In genomic region chr13:71958651-71959050, GRCm38 (mm10) we compare ENCODE assay signal across 11 mouse cellular contexts. TPM values are rescaled to one million over a fixed set of nuclear protein-coding genes. Genes with fewer than 3 reads are reported as not detected.
DNase-seq lines count a peak whose midpoint lies in the region; ATAC-seq and TF ChIP-seq lines count a peak whose summit lies in the region.
"Had no signal": no experiment of that assay in that cellular context is flagged by ENCODE, and none has a peak within 500 bp of the region (broad histone marks: within the 10 kb centered on the region; RNA-seq: fewer than 3 reads in every experiment).

No protein-coding gene starts in this region.

- no peak for TF ChIP-seq CTCF in heart, adult 2 months (IDR thresholded peaks at IDR 0.05)

- no peak overlapping the region for H3K9ac ChIP-seq in heart, embryonic 15.5 days
- H3K9ac ChIP-seq in heart, adult 2 months (ENCODE audit: low read depth, low read length) = no peak overlapping the region
- H3K9ac ChIP-seq in hindbrain, embryonic 11.5 days (ENCODE audit: low read depth, low read length) = peak overlapping the region; percentile 62
- peak overlapping the region; percentile 98 for H3K9ac ChIP-seq in midbrain, embryonic 12.5 days (replicated peaks)
- H3K9ac ChIP-seq: liver, embryonic 12.5 days had no signal

- no peak for ATAC-seq in heart, embryonic 15.5 days (replicated peaks; ENCODE audit: insufficient number of reproducible peaks, insufficient read depth, low FRiP score, low read depth)
- no peak for ATAC-seq in hindbrain, embryonic 11.5 days (ENCODE audit: low FRiP score)
- ATAC-seq in midbrain, embryonic 12.5 days (ENCODE audit: low FRiP score, low read depth) = no peak
- no peak for ATAC-seq in CD4-positive, CD25-positive, alpha-beta regulatory T cell, adult 4 months
- ATAC-seq: liver, embryonic 12.5 days had no signal

- peak overlapping the region; percentile 61 for H3K4me3 ChIP-seq in heart, embryonic 15.5 days
- no peak overlapping the region for H3K4me3 ChIP-seq in heart, adult 2 months
- peak overlapping the region; percentile 88 for H3K4me3 ChIP-seq in hindbrain, embryonic 11.5 days (ENCODE audit: low read depth, low read length)
- H3K4me3 ChIP-seq in midbrain, embryonic 12.5 days = peak overlapping the region; percentile 92
- H3K4me3 ChIP-seq: liver, embryonic 12.5 days had no signal

- no peaks in the 10 kb centered on the region for H3K36me3 ChIP-seq in heart, embryonic 15.5 days
- no peaks in the 10 kb centered on the region for H3K36me3 ChIP-seq in heart, adult 2 months (ENCODE audit: control insufficient read depth, insufficient read depth, low read length)
- no peaks in the 10 kb centered on the region for H3K36me3 ChIP-seq in hindbrain, embryonic 11.5 days (ENCODE audit: control insufficient read depth, insufficient read depth, low read length)
- peaks cover 6% of the 10 kb centered on the region; the same call in 1 of the 2 replicates for H3K36me3 ChIP-seq in midbrain, embryonic 12.5 days
- H3K36me3 ChIP-seq: G1E; liver, embryonic 12.5 days had no signal

- H3K4me2 ChIP-seq in heart, embryonic 15.5 days = peak overlapping the region; percentile 57
- H3K4me2 ChIP-seq in hindbrain, embryonic 11.5 days (replicated peaks; ENCODE audit: low read depth, low read length) = peak overlapping the region; percentile 77
- H3K4me2 ChIP-seq in midbrain, embryonic 12.5 days (replicated peaks) = peak overlapping the region; percentile 71
- H3K4me2 ChIP-seq: liver, embryonic 12.5 days had no signal

- peaks cover 18% of the 10 kb centered on the region for H3K4me1 ChIP-seq in heart, embryonic 15.5 days (replicated peaks)
- no peaks in the 10 kb centered on the region for H3K4me1 ChIP-seq in heart, adult 2 months (ENCODE audit: control insufficient read depth, insufficient read depth, low read length)
- H3K4me1 ChIP-seq in hindbrain, embryonic 11.5 days (replicated peaks; ENCODE audit: control insufficient read depth, insufficient read depth, low read length) = peaks cover 6% of the 10 kb centered on the region
- peaks cover 45% of the 10 kb centered on the region for H3K4me1 ChIP-seq in midbrain, embryonic 12.5 days
- H3K4me1 ChIP-seq: liver, embryonic 12.5 days had no signal

- H3K27me3 ChIP-seq in heart, embryonic 15.5 days = peaks cover 89% of the 10 kb centered on the region
- peaks cover 7% of the 10 kb centered on the region; the same call in 1 of the 2 replicates for H3K27me3 ChIP-seq in heart, adult 2 months (ENCODE audit: control insufficient read depth, insufficient read depth, low read length)
- peaks cover 11% of the 10 kb centered on the region for H3K27me3 ChIP-seq in hindbrain, embryonic 11.5 days (ENCODE audit: control insufficient read depth, insufficient read depth, low read length)
- H3K27me3 ChIP-seq in midbrain, embryonic 12.5 days = peaks cover 62% of the 10 kb centered on the region

- intact Hi-C loops in heart, adult 2 months (cut with DNase I) = loop anchor here (5.0 kb wide), 1 partner anchor 1074 kb away; no protein-coding TSS in a partner anchor

- no peaks in the 10 kb centered on the region for H3K9me3 ChIP-seq in heart, embryonic 15.5 days (replicated peaks)
- H3K9me3 ChIP-seq in hindbrain, embryonic 11.5 days (ENCODE audit: control insufficient read depth, low read length) = no peaks in the 10 kb centered on the region
- no peaks in the 10 kb centered on the region for H3K9me3 ChIP-seq in midbrain, embryonic 12.5 days
- H3K9me3 ChIP-seq: liver, embryonic 12.5 days had no signal

- TF ChIP-seq POLR2A in heart, adult 2 months (IDR thresholded peaks at IDR 0.05; ENCODE audit: insufficient read depth, low read depth, low read length) = no peak

- H3K27ac ChIP-seq in heart, embryonic 15.5 days = no peak overlapping the region
- no peak overlapping the region for H3K27ac ChIP-seq in heart, adult 2 months
- peak overlapping the region; percentile 78 for H3K27ac ChIP-seq in hindbrain, embryonic 11.5 days (ENCODE audit: low read depth, low read length)
- H3K27ac ChIP-seq in midbrain, embryonic 12.5 days (replicated peaks) = peak overlapping the region; percentile 81
- H3K27ac ChIP-seq: liver, embryonic 12.5 days had no signal

- DNase-seq in heart, adult 2 months = no peak
- DNase-seq in ZHBTc4 (ENCODE audit: low read depth, low spot score) = peak; percentile 48
- peak; percentile 68 for DNase-seq in hindbrain, embryonic 11.5 days (ENCODE audit: low spot score)
- no peak for DNase-seq in adrenal gland, adult (ENCODE audit: inconsistent age in 2 of 2, low spot score in 1 of 2)
- DNase-seq in ovary, postnatal 10 days (ENCODE audit: low spot score) = no peak
- DNase-seq: gastrocnemius, postnatal 25 days had no signal

- WGBS in heart, embryonic 15.5 days = 17% methylated on average over 16 of the region's 16 CpGs
- WGBS in heart, adult 2 months = 21% methylated on average over 16 of the region's 16 CpGs
- WGBS in hindbrain, embryonic 11.5 days = 6% methylated on average over 16 of the region's 16 CpGs
- 4% methylated on average over 16 of the region's 16 CpGs for WGBS in midbrain, embryonic 12.5 days

- no peaks in the 10 kb centered on the region for H3K79me2 ChIP-seq in heart, adult 2 months (replicated peaks; ENCODE audit: control insufficient read depth, insufficient read depth, low read length)

- TF ChIP-seq EP300 in heart, adult 2 months (IDR thresholded peaks at IDR 0.05; ENCODE audit: insufficient read depth, low read depth, low read length) = no peak

RNA-seq across cellular contexts. Expression of gene Irx1, which starts 4.9 kb away (rescaled TPM):
- polyA plus RNA-seq in heart, embryonic 15.5 days (2015; fragmentation: Nextera tagmentation; extraction: Ambion mirVana) = 1.9 and 2.0 TPM in 2 replicates
- total RNA-seq in heart, adult 2 months (2021) = 1 to 10 TPM; 5.2 to 6.9 TPM
- 5.6 and 7.1 TPM in 2 replicates for polyA plus RNA-seq in heart, adult 2 months (2012; rRNA removed)
- 6.7 and 7.1 TPM in 2 replicates for polyA plus RNA-seq in hindbrain, embryonic 11.5 days (2014; fragmentation: Nextera tagmentation; extraction: Ambion mirVana)
- 13.3 and 15.0 TPM in 2 replicates for polyA plus RNA-seq in midbrain, embryonic 12.5 days (2016; fragmentation: Nextera tagmentation; extraction: Ambion mirVana)
- not detected for polyA plus RNA-seq in CD4-positive, CD25-positive, alpha-beta regulatory T cell, adult 4 months (2017; shearing (Covaris generic))
- total RNA-seq: G1E; gastrocnemius, postnatal 25 days had no signal
- polyA plus RNA-seq: G1E; liver, embryonic 12.5 days had no signal

Comparison
In these comparisons a context has a peak if more than half of its experiments do, and no peak if none do; other contexts are left out.
1. H3K27ac ChIP-seq: peak in hindbrain, embryonic 11.5 days (single experiment) and midbrain, embryonic 12.5 days (single experiment); none in heart, embryonic 15.5 days (single experiment) and heart, adult 2 months (single experiment).
2. H3K9ac ChIP-seq: peak in hindbrain, embryonic 11.5 days (single experiment) and midbrain, embryonic 12.5 days (single experiment); none in heart, embryonic 15.5 days (single experiment) and heart, adult 2 months (single experiment).
3. DNase-seq: peak in ZHBTc4 (single experiment) and hindbrain, embryonic 11.5 days (single experiment); none in heart, adult 2 months (0 of 2), adrenal gland, adult (0 of 2) and ovary, postnatal 10 days (single experiment).
4. Peak in every context shown above with its lines, with median percentiles within 50 percentile points of each other: H3K4me2 ChIP-seq.